Mouse (Mus musculus): Measurements from ENCODE around the gene Tedc2. TPM values are rescaled to one million over a fixed set of nuclear protein-coding genes. Genes with fewer than 3 reads are reported as not detected.

The Tedc2 gene
- total and polyA plus RNA-seq, 3 experiments: 22.6 to 24.6 TPM; not detected in 1

DNA sequence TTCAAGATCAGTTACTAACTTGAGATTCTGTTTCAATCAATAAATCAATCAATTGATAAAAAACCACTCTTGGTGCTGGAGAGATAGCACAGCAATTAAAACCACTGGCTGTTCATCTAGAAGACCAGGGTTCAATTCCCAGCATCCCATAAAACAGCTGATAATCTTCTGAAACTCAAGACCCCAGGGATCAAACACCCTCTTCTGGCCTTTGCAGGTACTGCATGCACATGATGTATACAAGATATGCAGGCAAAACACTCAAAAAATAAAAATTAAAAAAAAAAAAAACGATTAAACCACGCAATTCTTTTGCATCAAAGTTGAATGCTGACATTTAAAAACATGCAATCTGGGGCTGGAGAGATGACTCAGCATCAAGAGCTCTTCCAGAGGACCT is 28.0 kb upstream of the Tedc2 start:
- TF ChIP-seq SIN3A (IDR thresholded peaks at IDR 0.05; ENCODE audit: low read length) (no peak), NELFE (IDR thresholded peaks at IDR 0.05; ENCODE audit: low read depth, low read length) (no peak), KAT2A (conservative IDR thresholded peaks at IDR 0.05; ENCODE audit: low read depth, low read length) (no peak), TCF12 (IDR thresholded peaks at IDR 0.05; ENCODE audit: low read depth, low read length) (no peak), UBTF (IDR thresholded peaks at IDR 0.05; ENCODE audit: borderline replicate concordance, insufficient read depth, low read depth, low read length) (no peak), CTCF (IDR thresholded peaks at IDR 0.05 in 2 of 3, conservative IDR thresholded peaks at IDR 0.05 in 1 of 3; ENCODE audit: control insufficient read depth in 1 of 3, insufficient read depth in 1 of 3, low read depth in 2 of 3, low read length in 3 of 3, poor library complexity in 1 of 3, severe bottlenecking in 1 of 3) (peak in 2 of 3 experiments; percentile 22 to 28; a peak in 3 of 6 replicates), RAD21 (IDR thresholded peaks at IDR 0.05; ENCODE audit: low read depth, low read length) (peak; percentile 7)
- Histone ChIP-seq H3K27me3 (ENCODE audit: control insufficient read depth in 1 of 2, insufficient read depth in 2 of 2, low read length in 2 of 2) (no peaks in the 10 kb centered on the region), H3K9ac (ENCODE audit: control insufficient read depth, low read depth, low read length, poor library complexity, severe bottlenecking) (no peak overlapping the region), H3K9me3 (replicated peaks; ENCODE audit: insufficient read depth, low read length) (no peaks in the 10 kb centered on the region), H3K4me1 (ENCODE audit: control insufficient read depth in 1 of 2, insufficient read depth in 2 of 2, low read length in 2 of 2) (peaks cover 0 to 7% of the 10 kb centered on the region in 2 experiments; a peak in 2 of 4 replicates), H3K36me3 (ENCODE audit: control insufficient read depth in 1 of 2, insufficient read depth in 2 of 2, low read length in 2 of 2) (peaks cover 8 to 21% of the 10 kb centered on the region in 2 experiments), H3K4me3 (ENCODE audit: control insufficient read depth in 1 of 2, insufficient read depth in 1 of 2, low read depth in 2 of 2, low read length in 2 of 2) (no peak overlapping the region), H3K27ac (ENCODE audit: control insufficient read depth, low read depth, low read length) (no peak overlapping the region), H3K79me2 (ENCODE audit: control insufficient read depth, insufficient read depth, low read length, poor library complexity) (peaks cover 21% of the 10 kb centered on the region)
- DNase-seq (ENCODE audit: low read depth, low spot score): peak; percentile 47

DNA sequence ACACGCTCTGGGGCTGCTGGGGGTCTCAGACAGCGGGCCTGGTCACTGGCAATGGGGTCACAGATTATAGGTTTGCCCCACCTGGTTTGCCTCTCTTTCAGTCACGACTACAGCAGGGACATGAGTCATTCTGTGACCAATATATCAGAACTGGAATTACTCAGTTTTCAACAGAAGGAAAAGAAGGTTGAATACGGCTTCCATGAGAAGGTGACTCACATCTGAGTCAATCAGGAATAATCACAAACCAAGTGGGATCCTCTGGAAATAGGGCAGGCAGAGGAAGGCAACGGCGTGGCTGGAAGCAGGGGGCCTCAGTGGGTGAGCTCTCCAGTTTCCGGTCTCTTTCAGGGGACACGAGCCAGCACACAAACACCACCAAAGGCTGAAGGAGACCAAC is 23.4 kb upstream of the Tedc2 start:
- no peak overlapping the region for H3K4me3 ChIP-seq (ENCODE audit: control insufficient read depth in 1 of 2, insufficient read depth in 1 of 2, low read depth in 2 of 2, low read length in 2 of 2)
- H3K27ac ChIP-seq (ENCODE audit: control insufficient read depth, low read depth, low read length): no peak overlapping the region
- H3K4me1 ChIP-seq (ENCODE audit: control insufficient read depth in 1 of 2, insufficient read depth in 2 of 2, low read length in 2 of 2): no peaks in the 10 kb centered on the region
- no peak for TF ChIP-seq CHD2 (IDR thresholded peaks at IDR 0.05; ENCODE audit: low read length)
- no peak for TF ChIP-seq MXI1 (IDR thresholded peaks at IDR 0.05; ENCODE audit: low read depth, low read length)
- no peak for TF ChIP-seq MAFK (IDR thresholded peaks at IDR 0.05; ENCODE audit: borderline replicate concordance, low read depth, low read length)
- TF ChIP-seq RAD21 (IDR thresholded peaks at IDR 0.05; ENCODE audit: low read depth, low read length): no peak
- TF ChIP-seq HCFC1 (IDR thresholded peaks at IDR 0.05; ENCODE audit: low read depth, low read length): no peak
- TF ChIP-seq CHD1 (IDR thresholded peaks at IDR 0.05; ENCODE audit: low read depth, low read length): no peak
- no peak for TF ChIP-seq POLR2A (IDR thresholded peaks at IDR 0.05; ENCODE audit: control insufficient read depth in 1 of 2, insufficient read depth in 1 of 2, low read depth in 1 of 2, low read length in 2 of 2, poor library complexity in 1 of 2)
- no peak for TF ChIP-seq ZMIZ1 (IDR thresholded peaks at IDR 0.05; ENCODE audit: low read depth, low read length)
- TF ChIP-seq ELF1 (IDR thresholded peaks at IDR 0.05; ENCODE audit: low read depth, low read length): no peak
- TF ChIP-seq BHLHE40 (IDR thresholded peaks at IDR 0.05; ENCODE audit: borderline replicate concordance, low read depth, low read length): no peak
- TF ChIP-seq RCOR1 (IDR thresholded peaks at IDR 0.05; ENCODE audit: low read depth, low read length): no peak
- TF ChIP-seq EP300 (IDR thresholded peaks at IDR 0.05; ENCODE audit: low read depth in 1 of 2, low read length in 2 of 2): no peak
- H3K79me2 ChIP-seq (ENCODE audit: control insufficient read depth, insufficient read depth, low read length, poor library complexity): peaks cover 5% of the 10 kb centered on the region; the same call in 1 of the 2 replicates
- no peak overlapping the region for H3K9ac ChIP-seq (ENCODE audit: control insufficient read depth, low read depth, low read length, poor library complexity, severe bottlenecking)
- peaks cover 1 to 34% of the 10 kb centered on the region in 2 experiments; a peak in 3 of 4 replicates for H3K36me3 ChIP-seq (ENCODE audit: control insufficient read depth in 1 of 2, insufficient read depth in 2 of 2, low read length in 2 of 2)
- DNase-seq (ENCODE audit: low read depth, low spot score): no peak
- H3K9me3 ChIP-seq (replicated peaks; ENCODE audit: insufficient read depth, low read length): no peaks in the 10 kb centered on the region
- H3K27me3 ChIP-seq (ENCODE audit: control insufficient read depth in 1 of 2, insufficient read depth in 2 of 2, low read length in 2 of 2): no peaks in the 10 kb centered on the region

Data from MEL (cell line).